Comparison of ENCODE assay signal across 7 mouse cellular contexts in genomic region chr11:72466694-72467507, GRCm38 (mm10). TPM values are rescaled to one million over a fixed set of nuclear protein-coding genes. Genes with fewer than 3 reads are reported as not detected.
A peak's percentile ranks its signal among the peaks of the same experiment; 100 is the strongest.
DNase-seq lines count a peak whose midpoint lies in the region; ATAC-seq and TF ChIP-seq lines count a peak whose summit lies in the region.

No protein-coding gene starts in this region.

- no peaks in the 10 kb centered on the region for H3K9me3 ChIP-seq in heart, embryonic 11.5 days (replicated peaks; ENCODE audit: control insufficient read depth, low read length)
- no peaks in the 10 kb centered on the region for H3K9me3 ChIP-seq in liver, postnatal 0 days (ENCODE audit: low read length)

- no peak overlapping the region; the same call in 1 of the 2 replicates for H3K9ac ChIP-seq in heart, embryonic 11.5 days (ENCODE audit: low read depth, low read length)
- H3K9ac ChIP-seq in liver, postnatal 0 days (replicated peaks): 0 out of 2 replicates have a peak overlapping the region, but pooled peaks have one; percentile 48

- DNase-seq in 416B (ENCODE audit: low read depth): peak; percentile 81
- DNase-seq in B cell, adult 2 months: peak; percentile 61
- peak; percentile 49 for DNase-seq in liver, postnatal 0 days
- DNase-seq in left cerebral cortex, postnatal 14 days (ENCODE audit: low spot score in 2 of 2): no peak
- no peak for DNase-seq in left cerebral cortex, adult 9 months (ENCODE audit: low spot score in 2 of 2)

- H3K4me1 ChIP-seq in heart, embryonic 11.5 days (ENCODE audit: control insufficient read depth, insufficient read depth, low read length): peaks cover 46% of the 10 kb centered on the region
- peaks cover 61% of the 10 kb centered on the region for H3K4me1 ChIP-seq in liver, postnatal 0 days (ENCODE audit: insufficient read depth)
- peaks cover 38% of the 10 kb centered on the region for H3K4me1 ChIP-seq in small intestine, adult 2 months (ENCODE audit: control insufficient read depth, insufficient read depth, insufficient read length, low read length)

- H3K4me2 ChIP-seq in heart, embryonic 11.5 days: peak overlapping the region; percentile 17
- H3K4me2 ChIP-seq in liver, postnatal 0 days (ENCODE audit: low read depth, low read length): peak overlapping the region; percentile 63

- no peaks in the 10 kb centered on the region for H3K27me3 ChIP-seq in heart, embryonic 11.5 days (ENCODE audit: control insufficient read depth, insufficient read depth, low read length)
- H3K27me3 ChIP-seq in liver, postnatal 0 days (ENCODE audit: insufficient read depth, low read length): no peaks in the 10 kb centered on the region
- no peaks in the 10 kb centered on the region for H3K27me3 ChIP-seq in small intestine, adult 2 months (ENCODE audit: control insufficient read depth, insufficient read depth, low read length)

- no peak for TF ChIP-seq EP300 in liver, postnatal 0 days (IDR thresholded peaks at IDR 0.05; ENCODE audit: low read depth)

- ATAC-seq in heart, embryonic 11.5 days (replicated peaks; ENCODE audit: insufficient number of reproducible peaks, low FRiP score, low TSS enrichment): peak; percentile 39; the same call in 1 of the 2 replicates
- peak; percentile 66 for ATAC-seq in liver, postnatal 0 days

- intact Hi-C loops in left cerebral cortex, postnatal 14 days (cut with DNase I): no loop called here

- no peak overlapping the region for H3K4me3 ChIP-seq in heart, embryonic 11.5 days (ENCODE audit: low read depth, low read length)
- H3K4me3 ChIP-seq in liver, postnatal 0 days (ENCODE audit: low read depth, low read length): no peak overlapping the region
- no peak overlapping the region for H3K4me3 ChIP-seq in small intestine, adult 2 months (ENCODE audit: low read depth, low read length)

- WGBS in heart, embryonic 11.5 days (ENCODE audit: insufficient replicate concordance): 18% methylated on average over 11 of the region's 11 CpGs
- 2% methylated on average over 11 of the region's 11 CpGs for WGBS in liver, postnatal 0 days (ENCODE audit: insufficient replicate concordance)
- WGBS in small intestine, adult 2 months: 3% methylated on average over 11 of the region's 11 CpGs

- no peak for TF ChIP-seq POLR2A in small intestine, adult 2 months (IDR thresholded peaks at IDR 0.05; ENCODE audit: low read depth, low read length)

- H3K27ac ChIP-seq in heart, embryonic 11.5 days (ENCODE audit: low read depth, low read length): peak overlapping the region; percentile 11
- peak overlapping the region; percentile 86 for H3K27ac ChIP-seq in liver, postnatal 0 days (ENCODE audit: low read depth)
- H3K27ac ChIP-seq in small intestine, adult 2 months (ENCODE audit: insufficient read depth, low read depth, low read length): peak overlapping the region; percentile 68

- no peaks in the 10 kb centered on the region for H3K36me3 ChIP-seq in heart, embryonic 11.5 days (ENCODE audit: control insufficient read depth, insufficient read depth, low read length)
- H3K36me3 ChIP-seq in liver, postnatal 0 days (replicated peaks; ENCODE audit: insufficient read depth, low read length): peaks cover 3% of the 10 kb centered on the region; the same call in 1 of the 2 replicates
- H3K36me3 ChIP-seq in small intestine, adult 2 months (ENCODE audit: control insufficient read depth, insufficient read depth, low read length): no peaks in the 10 kb centered on the region; the same call in 1 of the 2 replicates

- no peak for TF ChIP-seq CTCF in liver, postnatal 0 days (IDR thresholded peaks at IDR 0.05; ENCODE audit: low read depth)
- TF ChIP-seq CTCF in small intestine, adult 2 months (IDR thresholded peaks at IDR 0.05; ENCODE audit: extremely low read depth, insufficient read length, insufficient replicate concordance, low read depth, low read length): no peak

RNA-seq across cellular contexts. Expression of gene Spns2, which starts 22.8 kb away (rescaled TPM):
- polyA plus RNA-seq in heart, embryonic 11.5 days (2014; fragmentation: Nextera tagmentation; extraction: Ambion mirVana): 4.0 and 4.6 TPM in 2 replicates
- 4.1 and 4.9 TPM in 2 replicates for polyA plus RNA-seq in liver, postnatal 0 days (2015; fragmentation: Nextera tagmentation; extraction: Ambion mirVana)
- 65.9 and 77.7 TPM in 2 replicates for polyA plus RNA-seq in small intestine, adult 2 months (2012; rRNA removed)
- total RNA-seq in left cerebral cortex, postnatal 14 days (2021): 10 to 100 TPM; 46.4 to 58.5 TPM

RNA-seq across cellular contexts. Expression of gene Mybbp1a, which starts 25.7 kb away (rescaled TPM):
- 93.8 and 101 TPM in 2 replicates for polyA plus RNA-seq in heart, embryonic 11.5 days (2014; fragmentation: Nextera tagmentation; extraction: Ambion mirVana)
- polyA plus RNA-seq in liver, postnatal 0 days (2015; fragmentation: Nextera tagmentation; extraction: Ambion mirVana): 40.2 and 44.5 TPM in 2 replicates
- polyA plus RNA-seq in small intestine, adult 2 months (2012; rRNA removed): 17.6 and 25.0 TPM in 2 replicates
- 10 to 100 TPM; 45.4 to 50.6 TPM for total RNA-seq in left cerebral cortex, postnatal 14 days (2021)

RNA-seq across cellular contexts. Expression of gene Ggt6, which starts 31.6 kb away (rescaled TPM):
- polyA plus RNA-seq in heart, embryonic 11.5 days (2014; fragmentation: Nextera tagmentation; extraction: Ambion mirVana): not detected in 2 replicates
- polyA plus RNA-seq in liver, postnatal 0 days (2015; fragmentation: Nextera tagmentation; extraction: Ambion mirVana): 0.79 and 1.2 TPM in 2 replicates
- 20.2 and 60.1 TPM in 2 replicates for polyA plus RNA-seq in small intestine, adult 2 months (2012; rRNA removed)
- not detected for total RNA-seq in left cerebral cortex, postnatal 14 days (2021)

RNA-seq across cellular contexts. Expression of gene Smtnl2, which starts 55.4 kb away (rescaled TPM):
- 107 and 123 TPM in 2 replicates for polyA plus RNA-seq in heart, embryonic 11.5 days (2014; fragmentation: Nextera tagmentation; extraction: Ambion mirVana)
- polyA plus RNA-seq in liver, postnatal 0 days (2015; fragmentation: Nextera tagmentation; extraction: Ambion mirVana): 3.5 and 4.0 TPM in 2 replicates
- 2.9 and 3.6 TPM in 2 replicates for polyA plus RNA-seq in small intestine, adult 2 months (2012; rRNA removed)
- 1 to 10 TPM in 1 of 2 experiments, under 1 TPM in 1; 0.59 to 1.1 TPM for total RNA-seq in left cerebral cortex, postnatal 14 days (2021)

Comparison
In these comparisons a context has a peak if more than half of its experiments do, and no peak if none do; other contexts are left out.
1. DNase-seq: peak in 416B (single experiment), B cell, adult 2 months (2 of 2) and liver, postnatal 0 days (single experiment); none in left cerebral cortex, postnatal 14 days (0 of 2) and left cerebral cortex, adult 9 months (0 of 2).
2. H3K27ac ChIP-seq: peak in every context shown above with its lines; median percentile 86 in liver, postnatal 0 days; 68 in small intestine, adult 2 months; 11 in heart, embryonic 11.5 days.
3. RNA of gene Spns2, which starts 22.8 kb away (polyA plus RNA-seq): 65.9 to 77.7 TPM in small intestine, adult 2 months; 4.0 to 4.6 TPM in heart, embryonic 11.5 days and 4.1 to 4.9 TPM in liver, postnatal 0 days; every median in the first group is over 10 times any median in the second.